Mouse (Mus musculus): ENCODE results near the gene Card14.
"Not testable (repeated sequence)": the region's sequence is repeated elsewhere in the genome, so short reads cannot be mapped to it uniquely, and the experiment has no call there.

Card14 gene

DNA sequence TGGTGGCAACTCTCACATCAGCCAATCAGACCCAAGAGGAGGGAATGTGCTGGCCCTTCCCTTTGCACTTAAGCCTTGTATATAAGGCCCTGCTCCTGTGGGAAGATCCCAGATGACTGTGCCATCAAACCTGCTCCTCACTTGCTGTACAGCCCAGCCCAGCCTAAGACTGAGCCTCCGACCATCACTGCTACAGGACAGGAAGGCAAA lies at the start of gene Card14:
Gene Card14, plus strand, starts transcription at position 111 of the 210 bp plus-strand sequence.
- in situ Hi-C loops (cut with MboI) = no loop called here

DNA sequence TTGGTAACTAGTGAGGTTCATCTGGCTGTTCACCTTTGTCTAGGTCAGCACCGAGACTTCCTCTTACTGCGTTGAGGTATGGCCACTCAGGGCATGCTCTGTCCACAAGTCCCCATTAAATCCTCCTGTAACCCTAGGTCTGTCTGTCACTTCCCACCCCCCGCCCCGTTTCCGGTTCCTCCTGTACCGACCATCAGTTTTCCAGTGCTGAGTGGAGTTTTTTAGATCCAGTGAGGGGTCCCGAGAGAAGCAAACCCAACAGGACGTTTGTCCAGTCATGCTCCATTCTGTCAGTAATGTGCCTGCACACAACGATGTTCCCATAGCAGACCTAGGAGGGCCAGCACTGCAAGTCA lies 49.4 kb upstream of the Card14 start:
- in situ Hi-C loops (cut with MboI) = no loop called here

DNA sequence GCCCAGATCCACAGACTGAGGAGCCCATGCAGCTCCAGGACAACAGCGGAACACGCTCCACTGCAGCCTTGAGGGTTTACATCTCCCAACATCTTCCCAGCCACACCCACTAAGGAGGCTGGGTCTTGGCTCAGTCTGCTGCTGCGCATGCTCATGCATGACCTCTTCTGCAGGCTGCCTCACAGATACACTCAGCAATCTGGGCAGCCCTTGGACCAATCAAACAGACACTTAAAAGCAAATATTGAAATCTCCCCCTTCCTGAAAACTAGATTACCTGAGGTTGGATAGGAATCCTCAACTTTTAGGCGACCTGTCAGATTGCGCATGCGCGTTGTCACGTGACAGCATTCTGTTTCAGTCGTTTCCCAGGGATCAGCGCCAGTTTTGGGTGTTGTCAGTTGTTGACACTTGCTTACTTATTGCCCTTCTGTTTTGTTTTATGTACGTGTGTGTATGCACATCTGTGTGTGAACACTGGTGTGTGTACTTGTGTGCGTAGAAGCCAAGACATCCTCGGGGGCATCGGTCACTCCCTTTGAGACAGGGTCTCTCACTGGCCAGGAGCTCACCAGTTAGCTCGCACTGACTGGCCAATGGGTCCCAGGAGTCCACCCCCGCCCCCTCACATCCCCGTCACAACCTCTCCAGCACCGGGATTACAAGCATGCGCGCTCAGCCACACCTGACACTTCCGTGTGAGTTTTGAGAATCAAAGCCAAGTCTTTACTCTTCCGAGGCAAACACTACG lies 48.8 kb upstream of the Card14 start:
- in situ Hi-C loops (cut with MboI) = no loop called here

DNA sequence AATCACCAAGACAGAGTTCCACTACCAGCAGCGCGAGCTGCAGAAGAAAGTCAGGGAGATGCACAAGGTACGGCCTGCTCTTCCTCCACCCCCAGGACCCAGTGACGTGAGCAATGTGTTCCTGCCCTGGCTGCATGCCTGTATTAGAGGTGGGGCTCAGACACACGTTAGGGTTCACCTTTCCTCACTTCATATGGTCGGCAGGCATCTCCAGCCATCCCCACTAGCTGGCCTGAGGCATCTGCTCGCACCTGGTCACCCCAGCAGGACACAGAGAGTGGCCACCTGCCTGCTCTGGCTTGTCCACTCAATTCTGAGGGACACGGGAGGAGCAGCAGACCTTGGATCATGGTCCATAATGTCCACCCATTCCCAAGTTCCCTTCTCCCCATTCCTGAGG lies 47.6 kb upstream of the Card14 start:
- in situ Hi-C loops (cut with MboI) = no loop called here

DNA sequence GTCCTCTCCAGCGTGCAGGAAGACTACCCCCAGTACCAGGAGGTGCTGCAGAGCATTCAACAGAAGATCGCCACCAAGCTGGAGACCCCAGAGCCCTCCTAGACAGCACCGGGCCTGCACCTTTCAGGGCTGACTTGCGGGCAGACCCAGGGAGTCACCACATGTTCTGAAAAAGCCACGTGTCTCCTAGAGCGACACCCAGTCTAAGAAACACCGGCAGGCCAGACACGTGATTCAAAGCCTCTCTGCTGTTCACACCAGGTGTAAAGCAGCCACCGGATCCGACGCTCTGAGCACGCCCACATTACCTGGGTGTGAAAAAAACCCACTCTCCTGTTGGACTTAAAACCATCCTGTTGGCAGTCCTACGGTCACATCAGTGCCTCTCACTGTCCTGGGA lies 43.2 kb upstream of the Card14 start:
- in situ Hi-C loops (cut with MboI) = no loop called here

DNA sequence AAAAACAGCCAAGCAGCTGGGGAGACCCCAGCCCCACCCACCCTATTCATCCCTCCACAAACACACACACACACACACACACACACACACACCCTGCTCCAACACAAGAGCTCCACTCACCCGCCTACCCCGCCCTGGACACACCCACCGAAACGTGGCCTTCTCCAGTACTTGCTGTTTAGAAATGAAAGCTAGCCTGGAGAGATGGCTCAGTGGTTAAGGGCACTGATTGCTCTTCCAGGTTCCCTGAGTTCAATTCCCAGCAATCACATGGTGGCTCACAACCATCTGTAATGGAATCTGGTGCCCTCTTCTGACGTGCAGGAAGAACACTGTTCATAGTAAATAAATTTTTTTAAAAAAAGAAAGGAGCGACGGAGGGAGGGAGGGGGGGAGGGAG lies 41.8 kb upstream of the Card14 start:
- in situ Hi-C loops (cut with MboI) = no loop called here

DNA sequence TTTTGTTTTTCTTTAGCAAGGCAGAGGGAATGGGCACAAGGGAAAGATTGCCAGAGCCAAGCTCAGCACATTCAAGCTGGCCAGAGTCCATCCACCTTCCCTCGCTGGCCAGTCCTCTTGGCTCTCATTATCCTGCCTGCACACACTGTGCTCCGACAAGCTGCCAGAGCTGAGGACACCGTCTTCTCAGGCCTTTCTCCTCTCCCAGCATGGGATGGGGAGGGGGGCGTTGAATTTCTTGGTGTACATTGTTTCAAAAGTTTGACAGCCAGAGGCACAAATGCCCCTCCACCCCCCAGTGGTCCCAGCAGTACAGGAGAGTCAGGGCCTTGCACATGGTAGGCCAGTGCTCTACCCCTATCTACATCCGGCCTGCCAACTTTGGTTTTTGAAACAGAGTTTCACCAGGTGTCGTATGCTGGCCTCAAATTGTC lies 40.3 kb upstream of the Card14 start:
- in situ Hi-C loops (cut with MboI) = no loop called here

DNA sequence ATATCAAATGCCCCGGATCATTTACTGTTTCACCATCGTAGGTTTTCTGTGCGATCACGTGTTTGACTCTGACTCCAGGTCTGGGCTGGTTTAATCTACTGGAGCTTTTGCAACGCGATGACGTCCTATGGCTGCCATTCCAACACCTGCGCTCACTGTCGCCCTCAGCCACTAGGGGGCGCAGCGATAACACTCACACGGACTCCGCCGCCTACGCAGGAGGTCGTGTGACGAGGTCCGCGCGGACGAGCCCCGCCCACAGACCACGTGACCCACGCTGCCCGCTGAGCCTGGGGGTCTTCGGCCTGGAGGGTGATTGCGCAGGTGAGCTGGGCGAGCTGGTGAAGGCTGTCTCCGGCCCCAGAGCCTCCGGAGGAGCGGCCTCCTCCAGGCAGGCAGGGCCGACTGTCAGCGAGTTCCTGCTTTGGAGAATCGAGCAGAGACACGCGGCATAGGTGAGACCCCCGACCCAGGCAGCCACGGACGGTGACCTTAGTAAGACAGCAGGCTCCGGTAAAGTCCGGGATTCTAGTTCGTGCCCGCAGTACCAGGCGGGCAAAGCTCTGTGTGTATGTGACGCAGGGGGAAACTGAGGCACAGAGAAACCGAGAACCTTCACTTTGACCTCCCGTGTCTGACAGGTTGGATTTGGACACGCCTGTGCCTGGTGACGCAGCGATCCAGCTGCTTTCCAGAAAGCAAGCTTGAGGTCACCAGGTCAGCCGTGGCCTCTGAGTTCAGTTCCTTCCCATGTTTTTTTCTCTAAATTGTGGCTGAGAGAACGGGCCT lies 39.6 kb upstream of the Card14 start, which contains the start of gene Gaa:
Gene Gaa, plus strand, starts transcription at position 120 of the 789 bp plus-strand sequence.
- in situ Hi-C loops (cut with MboI) = no loop called here

DNA sequence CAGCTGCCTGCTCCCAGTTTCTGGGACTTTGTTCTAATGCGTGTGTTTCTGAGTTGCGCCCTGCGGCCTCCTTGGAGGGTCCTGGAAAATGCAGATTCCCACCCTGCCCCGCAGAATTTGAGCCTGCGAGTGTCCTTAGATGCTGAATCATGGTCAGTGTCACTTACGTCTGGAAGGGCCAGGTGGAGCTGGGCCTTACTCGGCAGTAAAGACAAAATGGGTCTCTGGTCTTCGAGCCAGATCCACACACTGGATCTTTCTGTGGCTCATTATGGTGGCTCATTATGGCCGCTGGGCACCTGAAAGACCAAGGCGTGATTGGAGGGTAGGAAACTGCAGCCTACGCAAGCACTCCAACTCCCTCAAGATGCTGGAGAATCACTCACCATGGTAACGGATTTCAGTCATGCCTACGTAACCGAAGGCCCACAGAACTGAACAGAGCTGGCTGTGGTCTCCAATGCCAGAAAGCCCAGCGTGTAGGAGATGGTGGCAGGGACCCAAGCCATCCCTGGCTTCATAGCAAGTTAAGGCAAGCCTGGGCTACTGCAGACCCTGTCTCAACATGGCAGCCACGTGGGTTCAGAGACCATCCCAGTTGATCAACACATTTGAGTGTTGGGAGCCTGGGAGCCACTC lies 38.9 kb upstream of the Card14 start:
- in situ Hi-C loops (cut with MboI) = no loop called here

DNA sequence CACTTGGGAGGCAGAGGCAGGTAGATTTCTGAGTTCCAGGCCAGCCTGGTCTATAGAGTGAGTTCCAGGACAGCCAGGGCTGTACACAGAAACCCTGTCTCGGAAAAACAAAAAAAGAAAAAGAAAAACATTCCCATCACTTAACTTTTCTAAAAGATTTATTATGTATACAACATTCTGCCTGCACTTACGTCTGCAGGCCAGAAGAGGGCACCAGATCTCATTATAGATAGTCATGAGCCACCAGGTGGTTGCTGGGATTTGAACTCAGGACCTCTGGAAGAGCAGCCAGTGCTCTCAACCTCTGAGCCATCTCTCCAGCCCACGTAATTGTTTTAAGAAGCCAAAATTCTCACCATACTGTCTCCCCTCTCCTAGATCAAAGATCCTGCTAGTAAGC lies 35.1 kb upstream of the Card14 start:
- in situ Hi-C loops (cut with MboI) = not testable (repeated sequence)

DNA sequence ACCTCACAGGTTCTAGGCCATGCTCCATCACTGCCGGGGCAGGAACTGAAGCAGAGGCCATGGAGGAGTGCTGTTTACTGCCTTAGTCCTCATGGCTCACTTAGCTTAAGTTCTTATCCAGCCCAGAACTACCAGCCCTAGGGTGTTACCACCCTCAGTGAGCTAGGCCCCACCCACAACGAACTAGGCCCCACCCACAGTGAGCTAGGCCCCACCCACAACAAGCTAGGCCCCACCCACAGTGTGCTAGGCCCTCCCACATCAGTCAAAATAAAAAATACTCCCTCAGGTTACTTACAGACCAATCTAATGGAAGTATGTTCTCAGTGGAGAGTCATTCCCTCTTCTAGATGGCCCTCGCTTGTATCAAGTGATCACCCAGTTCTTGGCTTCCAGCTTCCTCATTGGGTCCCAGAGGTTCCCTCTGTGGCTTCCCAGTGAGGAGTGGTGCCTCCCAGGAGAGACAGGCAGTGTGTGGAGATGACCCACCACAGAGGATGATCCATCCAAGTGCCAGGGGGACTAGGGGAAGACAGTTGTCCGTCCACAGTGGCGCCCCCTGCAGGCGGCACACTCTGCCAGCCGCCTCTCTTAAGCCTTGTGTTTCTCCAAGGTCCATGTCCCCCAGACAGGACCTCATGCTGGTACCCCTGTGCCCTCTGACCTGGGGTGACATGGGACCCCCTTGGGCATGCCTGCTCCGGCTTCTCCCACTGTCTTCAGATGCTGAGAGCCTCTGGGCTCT lies 34.2 kb upstream of the Card14 start:
- in situ Hi-C loops (cut with MboI) = no loop called here

DNA sequence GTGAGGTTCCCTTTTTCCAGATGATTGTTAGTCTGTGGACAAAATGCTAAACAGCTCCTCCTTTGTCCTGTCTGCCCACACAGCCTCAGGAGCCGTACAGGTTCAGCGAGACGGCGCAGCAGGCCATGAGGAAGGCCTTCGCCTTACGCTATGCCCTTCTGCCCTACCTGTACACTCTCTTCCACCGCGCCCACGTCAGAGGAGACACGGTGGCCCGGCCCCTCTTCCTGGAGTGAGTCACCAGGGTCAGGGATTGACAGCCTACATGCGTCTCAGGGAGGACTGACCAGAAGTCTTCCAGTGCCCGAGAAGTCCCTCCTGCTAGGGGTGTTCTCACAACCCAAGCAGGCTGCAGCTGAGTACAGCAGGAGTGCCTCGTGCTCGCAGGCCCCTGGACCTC lies 26.5 kb upstream of the Card14 start:
- in situ Hi-C loops (cut with MboI) = no loop called here

DNA sequence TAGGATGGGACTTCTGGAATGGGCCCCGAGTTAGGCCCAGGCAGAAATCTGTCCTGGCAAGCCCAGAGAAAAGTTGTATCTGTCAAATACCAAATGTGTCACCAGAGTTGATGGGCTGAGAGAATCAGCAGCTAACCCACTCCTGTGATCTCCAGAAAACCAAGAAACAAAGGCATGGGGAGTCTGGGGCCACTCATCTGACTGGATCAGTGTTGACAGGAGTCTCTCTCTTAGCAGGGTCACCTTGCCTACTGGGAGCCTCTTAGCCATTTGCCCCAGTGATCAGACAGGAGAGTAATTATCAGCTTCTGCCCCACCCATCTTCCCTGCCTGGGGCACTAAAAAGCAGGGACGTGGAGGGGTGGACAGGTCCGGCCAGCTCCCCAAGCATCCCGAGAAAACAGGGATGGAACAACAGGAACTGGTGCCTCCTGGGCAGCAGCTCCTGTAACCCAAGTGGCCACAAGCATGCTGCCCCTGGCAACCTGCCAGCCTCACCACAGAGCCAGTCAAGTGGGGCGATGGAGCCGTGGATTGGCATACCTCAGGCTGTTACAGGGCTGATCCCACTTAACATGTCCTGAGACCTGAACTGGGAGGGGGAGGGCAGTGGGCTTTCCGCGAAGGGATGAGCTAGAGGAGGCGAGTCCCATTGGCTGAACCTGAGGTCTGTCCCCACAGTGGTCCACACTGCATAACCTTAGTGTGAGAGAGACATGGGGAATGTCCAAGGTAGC lies 21.6 kb upstream of the Card14 start:
- in situ Hi-C loops (cut with MboI) = no loop called here

DNA sequence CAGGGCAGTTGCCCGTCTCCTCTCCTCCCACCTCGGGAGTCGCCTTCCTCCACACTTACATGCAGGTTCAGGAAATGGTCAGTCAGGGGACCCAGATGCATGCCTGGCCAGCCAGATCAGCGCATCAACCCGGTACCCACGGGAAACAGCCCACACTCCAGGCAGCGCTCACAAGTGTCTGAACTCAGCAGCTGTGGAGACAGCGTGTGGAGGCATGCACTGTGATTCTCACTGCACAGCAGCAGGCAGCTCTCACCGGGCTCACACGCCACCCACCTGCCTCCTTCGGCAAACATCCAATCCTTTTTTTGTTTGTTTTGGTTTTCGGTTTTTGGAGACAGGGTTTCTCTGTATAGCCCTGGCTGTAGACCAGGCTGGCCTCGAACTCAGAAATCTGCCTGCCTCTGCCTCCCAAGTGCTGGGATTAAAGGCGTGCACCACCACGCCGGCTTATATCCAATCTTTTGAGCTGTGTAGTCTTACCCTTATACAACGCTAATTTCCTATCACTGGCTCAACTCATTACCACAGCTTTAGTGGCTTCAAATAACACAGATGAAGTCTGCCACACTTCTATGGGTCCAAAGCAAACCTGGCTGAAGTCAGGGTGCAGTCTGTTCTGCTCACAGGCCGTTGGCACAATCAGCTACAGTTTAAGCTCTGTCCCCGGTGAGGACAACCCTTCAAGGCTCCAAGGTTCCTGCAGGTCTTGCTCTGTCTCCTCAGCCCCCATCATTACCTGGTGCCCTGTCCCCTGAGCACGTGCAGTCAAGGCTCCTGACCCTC lies 20.2 kb upstream of the Card14 start:
- in situ Hi-C loops (cut with MboI) = no loop called here

DNA sequence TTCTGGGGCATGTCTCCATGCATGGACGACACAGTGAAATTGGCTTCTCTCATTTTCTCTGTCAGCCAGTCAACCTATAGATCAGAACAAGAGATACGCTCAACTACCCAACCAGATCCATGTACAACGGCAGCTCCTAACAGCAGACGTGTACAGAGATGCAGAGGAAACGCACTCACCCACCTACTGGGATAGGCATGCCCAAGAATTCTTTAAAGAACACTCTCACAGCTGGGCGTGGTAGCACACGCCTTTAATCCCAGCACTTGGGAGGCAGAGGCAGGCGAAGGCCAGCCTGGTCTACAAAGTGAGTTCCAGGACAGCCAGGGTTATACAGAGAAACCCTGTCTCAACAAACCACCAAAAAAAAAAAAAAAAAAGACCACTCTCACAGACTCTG lies 14.7 kb upstream of the Card14 start:
- in situ Hi-C loops (cut with MboI) = not testable (repeated sequence)

DNA sequence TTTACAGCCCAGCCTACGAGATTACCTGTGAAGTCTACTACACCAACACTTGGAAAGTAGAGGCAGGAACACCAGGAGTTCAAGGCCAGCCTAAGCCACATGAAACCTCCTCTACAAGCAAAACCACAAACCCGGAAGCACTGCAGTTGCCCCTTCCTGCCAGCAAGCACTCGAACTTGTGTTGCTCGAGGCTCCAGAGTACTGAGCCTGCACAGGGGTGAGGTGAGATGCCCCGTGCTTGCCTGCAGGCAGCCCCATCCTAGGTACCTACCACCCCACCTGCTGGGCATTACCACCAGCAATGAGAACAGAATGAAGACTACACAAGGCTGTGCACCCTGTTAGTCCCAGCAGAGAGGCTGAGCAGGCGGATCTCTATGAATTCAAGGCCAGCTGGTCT lies 9.6 kb upstream of the Card14 start:
- in situ Hi-C loops (cut with MboI) = no loop called here

DNA sequence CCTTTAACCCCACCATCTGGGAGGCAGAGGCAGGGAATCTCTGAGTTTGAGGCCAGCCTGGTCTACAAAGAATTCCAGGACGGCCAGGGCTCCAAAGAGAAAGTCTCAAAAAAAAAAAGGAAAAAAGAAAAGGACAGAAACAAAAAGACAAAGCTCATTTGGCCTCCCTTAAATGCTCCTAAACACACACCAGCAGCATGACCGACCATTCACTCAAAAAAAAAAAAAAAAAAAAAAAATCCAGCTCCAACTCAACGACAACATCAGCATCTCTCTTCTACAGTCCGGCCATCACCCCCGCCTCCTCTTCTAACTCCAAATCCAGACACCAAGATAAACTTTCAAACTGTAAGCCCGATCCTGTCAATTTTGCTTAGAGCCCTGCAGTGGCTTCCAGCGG lies 8.7 kb upstream of the Card14 start:
- in situ Hi-C loops (cut with MboI) = no loop called here

DNA sequence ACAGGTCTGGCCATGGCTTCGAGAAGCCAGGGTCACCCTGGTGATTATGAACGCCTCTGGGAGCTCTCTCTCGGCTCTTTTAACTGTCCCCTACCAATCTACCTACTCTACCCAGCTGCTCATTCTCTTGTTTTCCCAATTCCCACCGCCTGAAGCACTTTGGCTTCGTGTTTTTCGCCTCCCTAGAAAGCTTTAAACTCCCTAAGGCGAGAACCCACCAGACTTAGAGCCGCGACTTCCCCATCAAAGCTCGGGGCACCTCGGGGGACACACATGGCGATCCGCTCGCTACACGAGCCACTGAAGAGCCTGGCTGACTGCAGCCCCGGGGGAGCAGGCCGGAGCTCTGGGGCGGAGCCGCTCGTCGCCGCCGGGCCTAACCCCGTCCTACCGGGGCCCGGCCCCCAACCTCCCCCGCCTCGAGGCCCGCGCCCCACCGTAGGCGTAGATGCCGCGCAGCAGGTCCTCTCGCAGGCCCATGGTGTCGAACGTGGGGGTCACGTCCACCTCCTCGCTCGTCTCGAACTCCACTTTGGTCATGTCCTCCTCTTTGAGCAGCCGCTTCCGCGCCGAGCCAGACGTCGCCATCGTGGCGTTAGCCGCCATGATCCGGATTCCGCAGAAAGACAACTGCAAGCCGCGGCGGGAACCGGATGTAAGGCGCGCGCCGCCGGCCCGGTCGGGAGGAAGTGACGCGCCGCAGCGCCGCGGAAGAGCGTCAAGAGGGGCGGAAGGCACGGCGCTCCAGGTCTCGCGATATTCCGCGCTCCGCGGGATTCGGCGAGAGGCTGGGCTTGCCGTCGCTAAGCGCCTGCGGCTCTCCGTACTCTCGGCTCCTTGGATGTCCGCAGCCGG lies 8.0 kb upstream of the Card14 start, which contains the start of gene Eif4a3:
Gene Eif4a3, minus strand, starts transcription at position 699 of the 855 bp plus-strand sequence.
- in situ Hi-C loops (cut with MboI) = no loop called here

DNA sequence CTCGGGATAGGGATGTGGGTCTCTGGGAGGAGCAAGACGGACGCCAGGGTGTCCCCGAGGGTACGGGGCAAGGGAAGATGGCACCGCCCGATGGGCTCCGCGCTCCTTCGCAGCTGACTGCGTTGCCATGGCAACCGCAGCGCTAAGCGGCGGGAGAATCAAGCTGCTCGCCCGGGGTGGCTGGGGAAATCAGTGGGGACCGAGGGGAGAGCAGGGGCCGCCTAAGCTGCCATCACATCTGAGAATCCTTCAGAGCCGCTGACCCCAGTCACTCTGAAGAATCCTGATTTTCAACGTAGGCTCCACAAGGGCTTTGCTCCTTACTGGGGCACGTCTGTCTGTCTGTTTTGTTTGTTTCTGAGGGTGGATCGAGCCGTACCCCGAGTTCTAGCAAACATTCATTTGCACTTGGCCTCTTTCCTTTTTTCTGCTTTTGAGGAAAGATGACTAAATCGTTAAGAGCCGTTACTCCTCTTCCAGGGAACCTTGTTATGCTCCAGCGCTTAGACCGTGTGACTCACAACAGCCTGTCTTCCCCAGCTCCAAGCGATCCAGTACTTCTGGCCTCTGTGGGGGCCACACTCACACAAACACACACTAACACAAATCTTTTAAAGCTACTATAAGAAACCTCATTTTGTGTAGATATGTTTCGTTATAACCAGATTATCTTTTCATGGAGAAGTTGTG lies 7.2 kb upstream of the Card14 start:
- in situ Hi-C loops (cut with MboI) = no loop called here

Data from mature B cell (primary cell).